Mouse (Mus musculus): ENCODE data around the gene Plekhb2. TPM values are rescaled to one million over a fixed set of nuclear protein-coding genes. Genes with fewer than 3 reads are reported as not detected.

Plekhb2 gene
- total RNA-seq, 1 experiment from 2014 or later = 96.7 TPM

DNA sequence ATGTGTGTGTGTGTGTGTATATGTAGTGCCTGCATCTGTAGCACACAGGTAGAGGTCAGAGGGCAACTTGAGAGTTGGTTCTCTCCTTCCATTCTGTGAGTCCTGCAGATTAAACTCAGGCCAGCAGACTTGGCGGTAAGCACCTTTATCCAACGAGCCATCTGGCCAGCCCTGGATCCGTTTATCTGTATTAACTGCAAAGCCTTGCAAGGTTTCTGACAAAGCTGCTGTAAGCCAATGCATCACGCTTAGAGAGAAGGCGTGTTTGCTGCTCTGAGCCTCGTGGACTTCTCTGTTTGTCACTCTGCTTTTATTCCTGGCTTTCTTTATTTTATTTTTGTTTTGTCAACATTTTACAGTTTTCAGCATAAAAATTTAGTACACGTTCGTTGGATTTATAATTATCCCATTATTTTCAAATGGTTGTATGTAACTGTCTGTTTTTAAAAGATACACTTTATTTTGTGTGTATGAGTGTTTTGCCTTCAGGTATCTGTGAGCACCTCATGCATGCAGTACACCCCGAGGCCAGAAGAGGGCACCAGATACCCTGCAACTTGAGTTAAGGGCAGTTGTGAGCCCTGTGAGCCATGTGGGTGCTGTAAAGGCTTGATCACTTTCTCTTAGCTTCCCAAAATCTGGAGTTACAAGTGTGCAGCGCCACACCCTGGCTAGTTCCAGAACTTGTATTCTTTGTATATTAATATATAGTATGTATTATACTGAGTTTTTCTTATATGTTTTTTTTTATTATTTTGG lies 17.2 kb downstream of the Plekhb2 start:
- peak; percentile 94 for DNase-seq

DNA sequence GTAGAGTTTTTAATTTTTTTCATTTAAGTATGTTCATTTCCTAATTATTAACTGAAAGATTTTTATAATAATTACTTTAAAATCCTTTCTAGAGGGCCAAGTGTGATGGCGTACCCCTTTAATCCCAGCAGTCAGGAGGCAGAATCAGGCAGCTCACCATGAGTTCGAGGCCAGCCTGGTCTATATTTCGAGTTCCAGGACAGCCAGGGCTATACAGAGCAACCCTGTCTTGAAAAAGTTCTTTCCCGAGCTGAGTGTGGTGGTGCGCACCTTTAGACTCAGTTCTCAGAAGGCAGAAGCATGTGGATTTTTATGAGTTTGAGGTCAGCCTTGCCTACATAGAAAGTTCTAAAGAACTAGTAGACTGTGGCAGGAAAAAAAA lies 17.8 kb downstream of the Plekhb2 start:
- no peak for DNase-seq

DNA sequence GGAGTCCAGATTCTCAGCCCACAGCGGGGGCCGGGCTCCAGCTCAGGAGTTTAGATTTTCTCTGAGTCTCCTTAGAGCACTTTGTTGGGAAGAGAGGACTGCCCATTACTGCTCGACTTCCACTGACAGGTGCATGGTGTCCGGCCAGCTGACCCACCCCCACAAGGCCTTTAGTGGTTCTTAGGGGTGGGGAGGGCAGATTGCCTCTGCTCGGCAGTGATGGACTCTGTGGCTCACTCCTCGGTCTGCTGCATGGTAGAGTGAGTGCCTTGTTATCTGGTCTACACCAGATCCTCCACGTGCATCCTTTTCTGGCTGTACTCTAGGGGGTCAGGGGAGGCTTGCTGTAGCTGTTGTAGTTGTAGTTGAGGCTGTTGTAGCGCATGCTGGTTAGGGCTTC lies 18.6 kb downstream of the Plekhb2 start:
- DNase-seq = no peak

DNA sequence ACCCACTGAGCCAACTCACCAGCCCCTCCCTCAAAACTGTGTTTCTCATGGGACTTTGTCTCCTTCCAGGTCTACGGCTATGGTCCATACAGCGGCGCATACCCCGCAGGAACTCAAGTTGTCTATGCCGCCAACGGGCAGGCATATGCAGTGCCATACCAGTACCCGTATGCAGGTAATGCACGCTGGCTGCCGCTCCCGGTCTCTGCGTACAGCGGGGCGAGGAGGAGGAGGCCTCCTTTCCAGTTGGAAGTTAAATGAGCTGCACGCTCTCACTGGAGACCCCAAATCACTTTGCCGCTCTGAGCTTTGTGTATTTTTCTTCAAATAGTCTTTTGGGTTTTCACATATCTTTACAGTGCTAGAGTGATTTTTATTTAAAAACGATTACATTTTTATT lies 19.5 kb downstream of the Plekhb2 start:
- DNase-seq = no peak

DNA sequence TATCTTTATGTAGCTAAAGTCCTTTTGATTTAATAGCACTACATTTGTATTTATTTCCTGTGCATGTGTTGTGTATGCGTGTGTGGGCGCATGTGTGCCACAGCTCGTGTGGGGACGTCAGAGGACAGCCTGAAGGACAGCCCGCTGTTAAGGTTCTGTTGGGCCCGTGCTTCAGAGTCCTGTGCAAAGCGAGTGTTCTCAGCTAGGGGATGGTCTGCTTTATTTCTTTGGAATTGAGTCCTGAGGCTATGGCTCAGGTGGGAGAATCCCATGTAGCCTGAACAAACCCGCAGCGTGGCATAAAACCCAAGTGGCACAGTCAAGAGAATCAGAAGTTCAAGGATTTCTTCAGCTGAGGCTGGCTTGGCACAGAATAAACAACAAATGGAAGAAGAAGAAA lies 21.4 kb downstream of the Plekhb2 start:
- no peak for DNase-seq

GRCm38 (mm10) chr1:34873551-34873950 lies 23.8 kb downstream of the Plekhb2 start:
- DNase-seq = no peak

GRCm38 (mm10) chr1:34879611-34880010 lies 29.8 kb downstream of the Plekhb2 start:
- no peak for DNase-seq

DNA sequence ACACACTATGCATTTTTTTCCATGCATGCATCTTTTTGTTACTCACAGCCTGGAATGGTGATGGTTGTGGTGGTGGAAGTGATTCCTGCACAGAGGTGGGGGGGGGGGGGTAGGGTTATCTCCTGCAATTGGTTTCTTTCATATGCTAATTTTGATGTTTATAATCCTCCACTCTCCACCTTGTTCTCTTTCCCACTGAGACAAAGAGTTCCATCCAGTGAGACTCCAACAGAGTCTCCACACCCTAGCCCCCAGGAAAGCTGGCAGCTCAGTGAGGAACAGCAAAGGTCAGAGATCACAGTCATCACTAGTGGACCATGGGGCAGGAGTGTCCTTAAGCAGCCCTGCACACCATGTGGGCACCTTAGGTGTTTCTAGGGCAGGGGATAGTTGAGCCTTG lies 34.0 kb downstream of the Plekhb2 start:
- no peak for DNase-seq

DNA sequence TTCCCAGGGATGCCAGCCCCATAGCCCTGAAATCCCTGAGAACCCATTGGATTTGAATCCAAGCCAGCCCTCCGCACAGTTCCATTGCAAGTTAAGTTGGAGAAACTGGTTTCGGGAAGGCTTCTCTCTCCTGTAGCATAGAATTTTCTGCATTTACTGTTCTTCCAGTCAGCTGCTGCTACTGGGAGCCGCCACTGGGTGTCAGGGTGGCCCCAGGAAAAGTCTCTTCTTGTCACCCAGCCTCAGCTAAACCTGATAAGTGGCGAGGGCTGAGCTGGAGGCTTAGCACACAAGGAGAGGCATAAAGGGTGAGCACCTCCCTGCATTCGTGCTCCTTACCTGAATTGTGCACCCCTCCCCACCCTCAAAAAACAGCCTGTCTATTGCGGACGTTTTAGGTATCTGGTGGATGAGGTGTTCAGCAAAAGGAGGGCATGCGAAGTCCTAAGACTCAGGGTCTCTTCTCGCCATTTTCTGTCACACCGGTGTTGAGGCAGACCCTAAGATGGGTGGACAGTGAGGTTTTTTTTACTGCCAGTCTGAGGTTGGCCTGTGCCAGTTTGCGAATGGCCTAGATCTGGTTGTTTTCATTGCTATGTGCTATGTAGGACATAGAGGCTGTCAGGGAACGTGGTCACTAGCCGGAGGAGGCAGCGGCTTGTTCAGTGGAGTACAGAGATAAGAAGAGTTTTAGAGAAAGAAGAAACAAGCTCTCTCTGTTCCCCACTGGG lies 41.9 kb downstream of the Plekhb2 start:
- peak; percentile 50 for DNase-seq

DNA sequence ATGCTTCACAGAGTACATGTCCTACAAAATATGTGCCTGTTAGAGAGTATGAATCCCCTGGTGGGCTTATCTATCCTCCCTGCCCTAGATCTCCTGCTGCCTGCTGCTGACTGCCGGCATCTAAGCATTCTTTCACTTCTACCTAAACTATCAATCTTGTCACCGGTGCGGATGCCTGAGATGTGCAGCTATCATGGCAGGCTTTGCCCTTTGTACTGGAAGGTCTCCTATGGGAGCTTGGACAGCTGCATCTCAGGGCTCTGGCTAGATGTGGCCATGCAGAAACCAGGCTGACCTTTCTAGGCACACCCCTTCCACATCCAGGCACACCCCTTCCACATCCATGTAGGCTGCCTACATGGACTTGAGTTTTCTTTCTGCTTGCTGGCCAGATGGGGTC lies 42.7 kb downstream of the Plekhb2 start:
- no peak for DNase-seq

DNA sequence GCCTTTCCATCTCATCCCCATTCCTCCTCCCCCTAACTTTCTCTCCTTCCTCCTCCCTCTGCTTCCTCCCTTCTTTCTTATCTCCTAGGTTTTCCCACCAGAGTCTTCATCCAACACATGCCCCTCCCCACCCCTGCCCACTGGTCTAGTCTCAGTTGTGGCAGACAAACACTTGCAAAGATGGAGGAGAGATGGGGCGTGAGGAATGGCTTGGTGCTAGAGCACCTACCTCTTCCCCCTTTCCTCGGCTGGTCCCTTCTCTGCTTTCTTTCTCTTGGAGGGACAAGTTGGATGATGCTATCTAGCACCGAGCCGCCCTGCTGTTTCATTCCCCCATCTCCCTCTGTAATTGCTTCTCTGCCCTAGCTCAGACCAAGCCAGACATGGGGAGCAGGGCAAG lies 43.6 kb downstream of the Plekhb2 start:
- no peak for DNase-seq

GRCm38 (mm10) chr1:34893831-34894230 lies 44.1 kb downstream of the Plekhb2 start:
- DNase-seq = peak; percentile 12

DNA sequence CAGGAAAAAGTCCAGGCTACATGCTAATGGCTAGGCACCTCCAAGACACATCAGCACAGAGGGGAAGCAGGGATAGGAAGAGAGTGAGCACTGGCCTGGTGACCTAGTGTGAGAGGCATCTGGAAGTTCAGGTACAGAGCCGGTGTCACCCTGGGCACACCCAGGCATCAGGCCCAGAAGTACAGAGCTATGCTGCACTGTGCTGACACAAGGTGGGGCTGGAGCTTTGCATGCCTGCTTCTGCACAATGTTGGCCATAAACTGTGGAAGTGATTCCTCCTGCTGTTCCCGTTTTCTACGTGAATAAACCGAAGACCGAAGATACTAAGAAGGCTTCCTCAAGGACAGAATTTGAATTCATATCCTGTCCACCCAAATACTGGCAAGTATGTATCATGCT lies 46.3 kb downstream of the Plekhb2 start:
- DNase-seq = no peak

GRCm38 (mm10) chr1:34896898-34897297 lies 47.1 kb downstream of the Plekhb2 start:
- DNase-seq = peak; percentile 69

- DNase-seq = no peak
These were observed 78.9 kb downstream of the Plekhb2 start for GRCm38 (mm10) chr1:34928656-34929055.

Other genes with a start within 250 kb of the Plekhb2 start
- 131 and 133 TPM in 2 replicates for gene Fam168b, start 6.9 kb upstream of the Plekhb2 start, total RNA-seq (2021)